Mouse (Mus musculus) intestine, embryonic 16.5 days (tissue): Measurements from ENCODE around the gene Abraxas2. TPM values are rescaled to one million over a fixed set of nuclear protein-coding genes. Genes with fewer than 3 reads are reported as not detected.
A peak's percentile ranks its signal among the peaks of the same experiment; 100 is the strongest.

ENCODE experiments used
- ATAC-seq: fragments of 200-750 bp; cut with Nextera tagmentation; 2 replicates; pipeline ENCODE4 v1.8.0; 2017; ENCODE audit warnings: moderate TSS enrichment, moderate library complexity
- H3K27ac ChIP-seq: fragments of 300-500 bp; sonication (generic); 2 replicates; pipeline ENCODE4 v1.5.1; 2014; ENCODE audit warnings: mild to moderate bottlenecking, low read length
- H3K27me3 ChIP-seq: fragments of 300-500 bp; sonication (generic); replicated peaks from 2 replicates; pipeline ENCODE4 v1.6.1; 2014; ENCODE audit warnings: low read length, control low read depth, mixed read lengths; ENCODE audit not compliant: control insufficient read depth, insufficient read depth
- H3K36me3 ChIP-seq: fragments of 300-500 bp; sonication (generic); 2 replicates; pipeline ENCODE4 v1.6.1; 2014; ENCODE audit warnings: low read length, control low read depth; ENCODE audit not compliant: control insufficient read depth, insufficient read depth
- H3K4me1 ChIP-seq: fragments of 300-500 bp; sonication (generic); 2 replicates; pipeline ENCODE4 v1.6.1; 2014; ENCODE audit warnings: low read length, control low read depth, mixed read lengths; ENCODE audit not compliant: control insufficient read depth, insufficient read depth
- H3K4me2 ChIP-seq: fragments of 300-500 bp; sonication (generic); 2 replicates; pipeline ENCODE4 v1.6.1; 2014; ENCODE audit warnings: low read depth, low read length, control low read depth
- H3K4me3 ChIP-seq: fragments of 300-500 bp; sonication (generic); 2 replicates; pipeline ENCODE4 v1.5.1; 2014; ENCODE audit warnings: mild to moderate bottlenecking, low read length
- H3K9ac ChIP-seq: fragments of 300-500 bp; sonication (generic); 2 replicates; pipeline ENCODE4 v1.6.1; 2014; ENCODE audit warnings: low read depth, low read length
- H3K9me3 ChIP-seq: fragments of 300-500 bp; sonication (generic); 2 replicates; pipeline ENCODE4 v1.6.1; 2016; ENCODE audit warnings: low read length, control low read depth; ENCODE audit not compliant: control insufficient read depth
- WGBS: fragments of 180-500 bp; shearing (Covaris S2); extraction: QIAGEN DNeasy Blood & Tissue Kit; methylation state at CpG from one replicate; pipeline ENCODE4 v1.1.7; 2014; 5-methylcytosine and 5-hydroxymethylcytosine counted together
- polyA plus RNA-seq: library from polyadenylated mRNA; unstranded; fragments of >200 nt; fragmentation: Nextera tagmentation; extraction: Ambion mirVana; gene quantifications from 2 replicates; pipeline ENCODE4 v1.2.1, GENCODE M21; 2015

The Abraxas2 gene
- polyA plus RNA-seq, 1 experiment from 2014 or later: 32.4 TPM

GRCm38 (mm10) chr7:132852173-132852844, 6.7 kb upstream of the Abraxas2 start, which contains the start of gene Eef1akmt2:
TSS of gene Eef1akmt2 (minus strand) at chr7:132852673.
- WGBS: 1% methylated on average over 37 of the region's 37 CpGs
- Histone ChIP-seq H3K36me3 (no peaks in the 10 kb centered on the region), H3K27me3 (no peaks in the 10 kb centered on the region), H3K27ac (peak within 1 kb of the TSS; percentile 97), H3K4me3 (peak within 1 kb of the TSS; percentile 86), H3K9ac (peak within 1 kb of the TSS; percentile 97), H3K4me1 (0 out of 2 replicates have a peak, but pooled peaks cover 6% of the 10 kb centered on the region), H3K4me2 (peak within 1 kb of the TSS; percentile 62), H3K9me3 (no peaks in the 10 kb centered on the region)
- peak; percentile 98 for ATAC-seq

GRCm38 (mm10) chr7:132853361-132853760, 5.7 kb upstream of the Abraxas2 start:
- Histone ChIP-seq H3K9ac (no peak overlapping the region), H3K9me3 (no peaks in the 10 kb centered on the region), H3K36me3 (no peaks in the 10 kb centered on the region), H3K27ac (no peak overlapping the region), H3K27me3 (no peaks in the 10 kb centered on the region), H3K4me2 (no peak overlapping the region), H3K4me1 (0 out of 2 replicates have a peak, but pooled peaks cover 6% of the 10 kb centered on the region), H3K4me3 (no peak overlapping the region)
- ATAC-seq: no peak
- WGBS: 87% methylated on average over 6 of the region's 6 CpGs

- Histone ChIP-seq H3K9me3 (no peaks in the 10 kb centered on the region), H3K4me2 (no peak overlapping the region), H3K4me1 (0 out of 2 replicates have a peak, but pooled peaks cover 6% of the 10 kb centered on the region), H3K4me3 (no peak overlapping the region), H3K27me3 (no peaks in the 10 kb centered on the region), H3K9ac (no peak overlapping the region), H3K27ac (no peak overlapping the region), H3K36me3 (no peaks in the 10 kb centered on the region)
- no peak for ATAC-seq
- 56% methylated on average over 4 of the region's 4 CpGs for WGBS
Measured at GRCm38 (mm10) chr7:132853946-132854345, 5.1 kb upstream of the Abraxas2 start.

GRCm38 (mm10) chr7:132856083-132856482, 2.9 kb upstream of the Abraxas2 start:
- WGBS: 75% methylated on average over 1 of the region's 1 CpGs
- no peak for ATAC-seq
- H3K4me2 ChIP-seq: no peak overlapping the region
- no peaks in the 10 kb centered on the region for H3K27me3 ChIP-seq
- no peak overlapping the region for H3K4me3 ChIP-seq
- no peaks in the 10 kb centered on the region for H3K36me3 ChIP-seq
- no peaks in the 10 kb centered on the region for H3K9me3 ChIP-seq
- H3K4me1 ChIP-seq: peaks cover 12% of the 10 kb centered on the region
- H3K9ac ChIP-seq: no peak overlapping the region
- no peak overlapping the region for H3K27ac ChIP-seq

GRCm38 (mm10) chr7:132858043-132858608, 899 bp upstream of the Abraxas2 start:
- WGBS: 70% methylated on average over 5 of the region's 5 CpGs
- H3K4me1 ChIP-seq: peaks cover 6% of the 10 kb centered on the region
- no peak overlapping the region for H3K27ac ChIP-seq

GRCm38 (mm10) chr7:132866316-132866715, 7.3 kb downstream of the Abraxas2 start:
- WGBS: 91% methylated on average over 9 of the region's 9 CpGs
- Histone ChIP-seq H3K27me3 (no peaks in the 10 kb centered on the region), H3K9ac (no peak overlapping the region), H3K9me3 (no peaks in the 10 kb centered on the region), H3K36me3 (peaks cover 10% of the 10 kb centered on the region), H3K27ac (no peak overlapping the region), H3K4me2 (no peak overlapping the region), H3K4me1 (no peaks in the 10 kb centered on the region), H3K4me3 (no peak overlapping the region)
- ATAC-seq: no peak

More at GRCm38 (mm10) chr7:132858043-132858608, 899 bp upstream of the Abraxas2 start:
- H3K36me3 ChIP-seq: no peaks in the 10 kb centered on the region
- H3K4me2 ChIP-seq: no peak overlapping the region
- ATAC-seq: no peak
- no peak overlapping the region for H3K4me3 ChIP-seq
- H3K9me3 ChIP-seq: no peaks in the 10 kb centered on the region
- no peak overlapping the region for H3K9ac ChIP-seq
- H3K27me3 ChIP-seq: no peaks in the 10 kb centered on the region

GRCm38 (mm10) chr7:132873043-132873442, 14.0 kb downstream of the Abraxas2 start:
- Histone ChIP-seq H3K4me3 (no peak overlapping the region), H3K36me3 (peaks cover 18% of the 10 kb centered on the region), H3K27ac (no peak overlapping the region), H3K4me2 (no peak overlapping the region), H3K27me3 (no peaks in the 10 kb centered on the region), H3K4me1 (no peaks in the 10 kb centered on the region), H3K9ac (no peak overlapping the region), H3K9me3 (no peaks in the 10 kb centered on the region)
- WGBS: 91% methylated on average over 2 of the region's 2 CpGs
- ATAC-seq: no peak

GRCm38 (mm10) chr7:132875391-132876086, 16.5 kb downstream of the Abraxas2 start:
- H3K9me3 ChIP-seq: no peaks in the 10 kb centered on the region
- H3K9ac ChIP-seq: no peak overlapping the region
- H3K27ac ChIP-seq: no peak overlapping the region
- H3K27me3 ChIP-seq: no peaks in the 10 kb centered on the region
- no peak overlapping the region for H3K4me2 ChIP-seq
- H3K4me3 ChIP-seq: no peak overlapping the region
- H3K4me1 ChIP-seq: no peaks in the 10 kb centered on the region
- H3K36me3 ChIP-seq: peaks cover 18% of the 10 kb centered on the region
- no peak for ATAC-seq
- WGBS: 79% methylated on average over 2 of the region's 2 CpGs

- Histone ChIP-seq H3K9me3 (no peaks in the 10 kb centered on the region), H3K4me3 (no peak overlapping the region), H3K4me1 (no peaks in the 10 kb centered on the region), H3K36me3 (peaks cover 31% of the 10 kb centered on the region), H3K27me3 (no peaks in the 10 kb centered on the region), H3K27ac (no peak overlapping the region), H3K9ac (no peak overlapping the region), H3K4me2 (no peak overlapping the region)
- no peak for ATAC-seq
- WGBS: 68% methylated on average over 1 of the region's 1 CpGs
Measured at GRCm38 (mm10) chr7:132880276-132880675, 21.3 kb downstream of the Abraxas2 start.
